ENCODE assay signal across 8 mouse cellular contexts in genomic region chr11:58009516-58010141, GRCm38 (mm10). TPM values are rescaled to one million over a fixed set of nuclear protein-coding genes. Genes with fewer than 3 reads are reported as not detected.
DNase-seq lines count a peak whose midpoint lies in the region; ATAC-seq lines count a peak whose summit lies in the region.

No protein-coding gene starts in this region.

- H3K9me3 ChIP-seq in hindbrain, embryonic 10.5 days = no peaks in the 10 kb centered on the region

- no peaks in the 10 kb centered on the region for H3K36me3 ChIP-seq in hindbrain, embryonic 10.5 days

- DNase-seq in Muller cell, postnatal 12 days (ENCODE audit: inconsistent ontology term) = peak; percentile 82
- DNase-seq in cerebellum, adult 9-10 months = peak; percentile 65
- DNase-seq in hindbrain, embryonic 10.5 days (ENCODE audit: low spot score) = peak; percentile 61
- peak; percentile 58 to 76 for DNase-seq in layer of hippocampus, postnatal 10 days (ENCODE audit: low spot score in 2 of 2)
- DNase-seq in lung, postnatal 14 days = peak; percentile 73
- DNase-seq in ovary, postnatal 10 days (ENCODE audit: low spot score) = peak; percentile 31
- DNase-seq in thymus, postnatal 0 days (ENCODE audit: low spot score) = peak; percentile 64

- H3K4me1 ChIP-seq in hindbrain, embryonic 10.5 days (replicated peaks) = peaks cover 35% of the 10 kb centered on the region

- peak overlapping the region; percentile 95 for H3K27ac ChIP-seq in hindbrain, embryonic 10.5 days

- ATAC-seq in frontal cortex, adult (ENCODE audit: low TSS enrichment) = peak; percentile 57

- no peaks in the 10 kb centered on the region for H3K27me3 ChIP-seq in hindbrain, embryonic 10.5 days (ENCODE audit: insufficient read depth, poor library complexity, severe bottlenecking)

- peak overlapping the region; percentile 98 for H3K4me3 ChIP-seq in hindbrain, embryonic 10.5 days

- WGBS in hindbrain, embryonic 10.5 days = under 1% methylated on average over 78 of the region's 78 CpGs

RNA-seq across cellular contexts. Expression of gene Larp1, which starts 0.8 kb away (rescaled TPM):
- 14.0 and 15.6 TPM in 2 replicates for polyA plus RNA-seq in hindbrain, embryonic 10.5 days (2016; fragmentation: Nextera tagmentation; extraction: Ambion mirVana)
- total RNA-seq in layer of hippocampus, postnatal 10 days (2021) = 10 to 100 TPM; 89.6 to 92.3 TPM
- polyA plus RNA-seq in thymus, postnatal 0 days (2015; fragmentation: Nextera tagmentation; extraction: Ambion mirVana) = 17.1 and 22.8 TPM in 2 replicates

Comparison
In these comparisons a context has a peak if more than half of its experiments do, and no peak if none do; other contexts are left out.
1. Peak in every context shown above with its lines: DNase-seq, ATAC-seq, H3K4me3 ChIP-seq and H3K27ac ChIP-seq.
2. DNase-seq: peak in every context shown above with its lines; median percentile 82 in Muller cell, postnatal 12 days; 73 in lung, postnatal 14 days; 67 in layer of hippocampus, postnatal 10 days; 65 in cerebellum, adult 9-10 months; 64 in thymus, postnatal 0 days; 61 in hindbrain, embryonic 10.5 days; 31 in ovary, postnatal 10 days.